Mouse (Mus musculus) liver, embryonic 15.5 days (tissue): ENCODE data around the gene Sugt1. TPM values are rescaled to one million over a fixed set of nuclear protein-coding genes. Genes with fewer than 3 reads are reported as not detected.
A peak's percentile ranks its signal among the peaks of the same experiment; 100 is the strongest.

Experiments
- ATAC-seq: fragments of 200-750 bp; cut with Nextera tagmentation; 2 replicates; pipeline ENCODE4 v1.8.0; 2017; ENCODE audit warnings: moderate number of reproducible peaks, mild to moderate bottlenecking, moderate library complexity; ENCODE audit not compliant: insufficient read depth
- H3K27ac ChIP-seq: fragments of 300-500 bp; sonication (generic); replicated peaks from 2 replicates; pipeline ENCODE4 v1.5.1; 2015; ENCODE audit warnings: mild to moderate bottlenecking, inconsistent platforms
- H3K27me3 ChIP-seq: fragments of 300-500 bp; sonication (generic); 2 replicates; pipeline ENCODE4 v1.6.1; 2015; ENCODE audit warnings: mild to moderate bottlenecking, inconsistent platforms
- H3K36me3 ChIP-seq: fragments of 300-500 bp; sonication (generic); replicated peaks from 2 replicates; pipeline ENCODE4 v1.6.1; 2015; ENCODE audit warnings: moderate library complexity, mild to moderate bottlenecking, inconsistent platforms
- H3K4me1 ChIP-seq: fragments of 300-500 bp; sonication (generic); replicated peaks from 2 replicates; pipeline ENCODE4 v1.6.1; 2015; ENCODE audit warnings: inconsistent platforms
- H3K4me2 ChIP-seq: fragments of 300-500 bp; sonication (generic); 2 replicates; pipeline ENCODE4 v1.6.1; 2015; ENCODE audit warnings: moderate library complexity, mild to moderate bottlenecking, inconsistent platforms
- H3K4me3 ChIP-seq: fragments of 300-500 bp; sonication (generic); replicated peaks from 2 replicates; pipeline ENCODE4 v1.5.1; 2015; ENCODE audit warnings: mild to moderate bottlenecking, inconsistent platforms
- H3K9ac ChIP-seq: fragments of 300-500 bp; sonication (generic); 2 replicates; pipeline ENCODE4 v1.6.1; 2015; ENCODE audit warnings: moderate library complexity, mild to moderate bottlenecking, inconsistent platforms
- H3K9me3 ChIP-seq: fragments of 300-500 bp; sonication (generic); replicated peaks from 2 replicates; pipeline ENCODE4 v1.6.1; 2016; ENCODE audit warnings: inconsistent platforms
- WGBS: fragments of 180-500 bp; shearing (Covaris S2); methylation state at CpG from one replicate; pipeline ENCODE4 v1.1.7; 2015; ENCODE audit warnings: mixed read lengths; ENCODE audit not compliant: insufficient replicate concordance; 5-methylcytosine and 5-hydroxymethylcytosine counted together
- polyA plus RNA-seq: library from polyadenylated mRNA; unstranded; fragments of >200 nt; fragmentation: Nextera tagmentation; extraction: Ambion mirVana; gene quantifications from 2 replicates; pipeline ENCODE4 v1.2.1, GENCODE M21; 2015

Gene Sugt1
- polyA plus RNA-seq, 1 experiment from 2014 or later, result 34.0 TPM

DNA sequence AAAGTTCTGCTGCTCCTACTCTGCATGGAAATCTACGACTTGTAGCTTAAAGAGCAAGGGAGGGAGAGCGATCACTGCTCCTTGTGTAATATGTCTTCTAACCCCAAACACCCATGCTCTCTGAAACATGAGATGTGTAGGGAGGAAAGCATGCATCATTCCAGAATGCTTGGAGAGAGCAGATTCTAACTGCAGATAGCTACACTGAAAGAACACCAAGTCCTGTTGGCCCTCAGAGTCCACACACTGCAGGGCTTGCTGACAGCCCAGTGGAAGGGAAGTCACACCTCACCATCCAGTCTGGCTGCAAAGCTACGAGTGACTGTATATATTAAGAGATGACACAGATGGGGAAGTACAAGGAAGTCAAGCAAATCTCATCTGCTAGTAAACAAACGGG lies 65.2 kb downstream of the Sugt1 start:
- no peak overlapping the region for H3K27ac ChIP-seq
- no peak overlapping the region for H3K4me2 ChIP-seq
- no peak overlapping the region for H3K9ac ChIP-seq
- WGBS, result 43% methylated on average over 4 of the region's 4 CpGs
- ATAC-seq, result no peak
- no peaks in the 10 kb centered on the region for H3K36me3 ChIP-seq
- no peaks in the 10 kb centered on the region for H3K4me1 ChIP-seq
- H3K27me3 ChIP-seq, result no peaks in the 10 kb centered on the region
- no peaks in the 10 kb centered on the region for H3K9me3 ChIP-seq
- no peak overlapping the region for H3K4me3 ChIP-seq

DNA sequence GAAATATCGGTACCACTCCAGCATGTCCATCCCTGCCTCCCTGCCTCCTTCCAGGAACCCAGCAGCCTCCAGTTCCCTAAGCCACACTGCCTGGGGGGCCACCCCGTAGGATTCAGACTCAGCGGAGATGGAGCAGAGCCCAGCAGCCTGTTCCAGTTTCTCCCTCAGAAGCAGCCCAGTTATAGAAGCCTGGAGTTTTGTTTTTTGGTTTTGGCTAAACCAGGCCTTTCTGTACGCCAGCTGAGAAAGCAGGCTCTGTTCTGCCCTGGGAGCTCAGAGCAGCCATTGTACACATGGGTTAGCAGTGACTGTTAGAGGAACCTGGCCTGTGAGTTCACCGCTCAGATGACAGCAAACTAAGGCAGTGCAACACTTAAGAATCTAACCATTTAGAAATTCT lies 70.8 kb downstream of the Sugt1 start:
- Histone ChIP-seq H3K36me3 (no peaks in the 10 kb centered on the region), H3K27me3 (peaks cover 7% of the 10 kb centered on the region), H3K4me1 (no peaks in the 10 kb centered on the region; the same call in 1 of the 2 replicates), H3K4me2 (no peak overlapping the region), H3K27ac (no peak overlapping the region), H3K4me3 (no peak overlapping the region), H3K9ac (no peak overlapping the region), H3K9me3 (no peaks in the 10 kb centered on the region)
- no peak for ATAC-seq
- 68% methylated on average over 5 of the region's 5 CpGs for WGBS

GRCm38 (mm10) chr14:79658748-79659508 lies 71.4 kb downstream of the Sugt1 start:
- Histone ChIP-seq H3K9me3 (no peaks in the 10 kb centered on the region), H3K4me3 (no peak overlapping the region), H3K9ac (no peak overlapping the region), H3K27me3 (peaks cover 7% of the 10 kb centered on the region), H3K4me2 (no peak overlapping the region), H3K4me1 (no peaks in the 10 kb centered on the region; the same call in 1 of the 2 replicates), H3K27ac (no peak overlapping the region), H3K36me3 (no peaks in the 10 kb centered on the region)
- 53% methylated on average over 6 of the region's 6 CpGs for whole genome bisulfite sequencing
- no peak for ATAC-seq

DNA sequence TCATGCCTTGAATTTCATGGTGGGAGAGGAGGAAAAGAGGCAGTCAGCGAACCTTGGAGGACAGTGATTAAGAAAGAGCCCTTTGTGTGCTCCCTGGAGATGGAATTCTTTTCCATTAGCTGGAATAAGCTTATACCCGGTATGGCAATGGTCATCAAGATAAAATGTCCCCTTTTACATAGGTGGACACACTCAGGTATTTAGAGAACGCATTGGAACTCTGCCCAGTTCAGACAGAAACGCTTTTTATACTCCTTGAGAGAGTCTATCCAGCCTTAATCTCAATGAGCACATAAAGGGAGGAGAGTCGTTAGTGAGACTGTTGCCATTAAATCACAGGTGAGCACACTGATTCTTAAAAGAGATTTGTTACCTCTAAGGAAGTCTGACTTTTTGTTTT lies 73.0 kb downstream of the Sugt1 start:
- Histone ChIP-seq H3K9me3 (no peaks in the 10 kb centered on the region), H3K36me3 (no peaks in the 10 kb centered on the region), H3K4me3 (no peak overlapping the region), H3K9ac (no peak overlapping the region), H3K4me2 (no peak overlapping the region), H3K27me3 (peaks cover 7% of the 10 kb centered on the region), H3K4me1 (no peaks in the 10 kb centered on the region; the same call in 1 of the 2 replicates), H3K27ac (no peak overlapping the region)
- ATAC-seq, result no peak
- WGBS, result 50% methylated on average over 5 of the region's 5 CpGs

DNA sequence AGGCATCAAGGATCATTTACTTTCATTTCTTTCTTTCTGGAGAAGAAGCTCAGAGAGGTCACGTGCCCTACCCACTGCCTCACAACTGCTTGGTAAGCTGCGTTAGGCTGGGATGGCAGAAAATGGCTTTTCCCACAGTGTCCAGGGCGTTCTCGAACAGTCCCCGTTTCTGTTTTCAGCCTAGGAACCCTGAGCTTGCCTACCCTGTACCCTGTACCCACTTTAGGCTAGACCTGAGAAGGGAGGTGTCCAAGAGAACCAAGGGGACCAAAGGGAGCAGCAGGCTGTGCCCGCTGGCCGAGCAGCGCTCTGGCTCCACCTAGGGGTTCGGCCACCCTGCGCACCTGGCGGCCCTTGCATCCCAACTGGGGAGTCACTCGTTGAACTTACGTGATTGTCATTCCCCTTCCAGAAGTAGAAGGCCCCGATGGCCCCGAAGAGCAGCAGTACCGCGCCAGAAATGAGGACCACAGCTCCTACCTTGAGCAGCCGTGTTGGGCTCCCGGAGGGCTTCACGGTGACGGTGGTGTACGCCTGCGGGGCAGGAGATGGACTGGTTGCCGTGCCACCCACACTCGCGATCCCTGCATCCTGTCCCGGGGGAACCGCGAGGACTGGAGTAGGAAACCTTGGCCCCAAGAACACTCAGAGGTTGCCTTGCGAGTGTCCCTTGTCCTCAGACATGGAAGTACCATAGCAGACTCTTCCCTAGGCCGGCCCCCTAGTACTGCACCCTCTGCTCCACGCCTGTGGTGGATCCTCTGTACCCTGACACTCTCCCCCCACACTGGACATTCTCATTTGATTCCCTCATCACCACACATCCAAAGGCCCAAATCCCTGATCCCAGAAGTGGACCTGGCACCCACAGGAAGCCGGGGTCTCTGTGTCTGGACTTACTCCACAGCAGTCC lies 73.8 kb downstream of the Sugt1 start:
- H3K4me1 ChIP-seq, result no peaks in the 10 kb centered on the region; the same call in 1 of the 2 replicates
- ATAC-seq, result no peak; the same call in 1 of the 2 replicates
- no peak overlapping the region for H3K9ac ChIP-seq
- no peaks in the 10 kb centered on the region for H3K36me3 ChIP-seq
- H3K27me3 ChIP-seq, result peaks cover 7% of the 10 kb centered on the region
- WGBS, result 10% methylated on average over 33 of the region's 33 CpGs
- H3K4me3 ChIP-seq, result no peak overlapping the region
- H3K27ac ChIP-seq, result no peak overlapping the region
- H3K4me2 ChIP-seq, result peak overlapping the region; percentile 41
- no peaks in the 10 kb centered on the region for H3K9me3 ChIP-seq

GRCm38 (mm10) chr14:79662001-79662400 lies 74.5 kb downstream of the Sugt1 start, which contains the start of gene Cnmd:
Gene Cnmd (minus strand): TSS chr14:79662170.
- no peak within 1 kb of the TSS for H3K27ac ChIP-seq
- no peak within 1 kb of the TSS for H3K4me3 ChIP-seq
- no peak for ATAC-seq
- WGBS, result 59% methylated on average over 4 of the region's 4 CpGs
- H3K36me3 ChIP-seq, result no peaks in the 10 kb centered on the region
- no peaks in the 10 kb centered on the region for H3K9me3 ChIP-seq
- H3K27me3 ChIP-seq, result peaks cover 7% of the 10 kb centered on the region
- H3K4me1 ChIP-seq, result no peaks in the 10 kb centered on the region; the same call in 1 of the 2 replicates
- peak within 1 kb of the TSS; percentile 41 for H3K4me2 ChIP-seq
- H3K9ac ChIP-seq, result no peak within 1 kb of the TSS

DNA sequence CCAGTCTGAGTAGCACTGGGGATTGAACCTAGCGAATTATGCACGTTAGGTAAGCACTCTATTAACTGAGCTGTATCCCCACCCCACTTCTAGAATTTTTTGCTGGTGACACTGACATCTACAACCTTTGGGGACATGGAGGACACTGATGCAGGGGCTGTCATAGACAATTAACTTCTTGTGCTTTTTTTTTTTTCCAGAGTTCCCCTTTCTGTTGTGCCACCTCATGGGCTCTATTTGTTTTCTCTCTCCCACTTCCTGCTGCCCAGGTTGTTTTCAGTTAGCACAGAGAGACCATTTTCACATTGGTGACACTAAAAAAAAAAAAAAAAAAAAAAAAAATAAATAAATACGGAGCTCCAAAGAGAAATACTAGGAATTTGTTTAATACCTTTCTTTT lies 83.5 kb downstream of the Sugt1 start:
- H3K27me3 ChIP-seq, result no peaks in the 10 kb centered on the region
- no peaks in the 10 kb centered on the region for H3K36me3 ChIP-seq
- no peak for ATAC-seq
- no peak overlapping the region for H3K27ac ChIP-seq
- no peak overlapping the region for H3K4me2 ChIP-seq
- H3K9ac ChIP-seq, result no peak overlapping the region
- 58% methylated on average over 3 of the region's 3 CpGs for WGBS
- H3K4me3 ChIP-seq, result no peak overlapping the region
- no peaks in the 10 kb centered on the region for H3K4me1 ChIP-seq
- H3K9me3 ChIP-seq, result no peaks in the 10 kb centered on the region

GRCm38 (mm10) chr14:79672567-79672966 lies 85.1 kb downstream of the Sugt1 start:
- Histone ChIP-seq H3K27ac (no peak overlapping the region), H3K9ac (no peak overlapping the region), H3K4me1 (no peaks in the 10 kb centered on the region), H3K36me3 (no peaks in the 10 kb centered on the region), H3K4me3 (no peak overlapping the region), H3K9me3 (no peaks in the 10 kb centered on the region), H3K4me2 (no peak overlapping the region), H3K27me3 (no peaks in the 10 kb centered on the region)
- ATAC-seq, result no peak
- WGBS, result 66% methylated on average over 5 of the region's 5 CpGs

DNA sequence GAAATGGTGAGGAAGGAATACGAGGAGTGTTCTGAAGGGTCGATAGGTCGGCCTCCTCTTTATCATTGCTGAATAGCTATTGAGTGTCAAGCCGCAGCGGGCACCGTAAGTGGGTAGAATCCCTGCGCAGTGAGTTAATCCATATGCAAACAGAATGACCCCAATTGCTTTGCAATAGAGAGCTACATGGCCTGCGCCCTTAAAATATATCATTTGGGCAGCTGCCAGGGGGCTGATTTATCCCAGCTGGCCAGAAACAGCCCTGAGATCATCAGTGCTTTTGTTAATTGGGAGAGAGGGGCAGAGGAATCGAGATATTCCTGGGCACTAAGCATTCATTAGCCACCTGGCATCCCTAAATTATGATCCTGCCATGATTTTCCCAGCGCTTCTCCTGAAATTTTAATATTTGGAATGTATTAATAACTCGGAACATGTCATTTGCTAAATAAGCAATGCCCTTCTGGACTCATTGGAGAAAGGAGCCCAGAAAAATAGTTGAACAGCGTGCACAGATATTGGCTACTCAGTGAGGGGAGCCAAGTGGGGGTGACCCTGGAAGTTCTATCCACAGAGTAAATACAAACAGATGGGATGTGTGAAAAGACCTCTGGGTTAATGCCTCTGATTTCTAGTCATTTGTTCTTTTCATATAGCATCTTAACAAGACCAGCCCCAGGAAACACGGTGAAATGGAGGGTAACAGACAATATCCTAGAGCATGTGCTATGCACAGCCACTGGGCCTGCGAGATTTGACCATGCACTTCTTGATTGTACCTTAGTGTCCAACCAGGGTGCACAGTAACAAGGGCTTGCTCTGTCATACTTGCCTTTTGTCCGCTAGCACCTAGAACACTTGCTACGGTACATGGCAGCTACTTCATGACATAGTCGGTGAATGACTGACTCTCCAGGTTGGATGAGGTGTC lies 85.9 kb downstream of the Sugt1 start:
- ATAC-seq, result no peak
- Histone ChIP-seq H3K36me3 (no peaks in the 10 kb centered on the region), H3K27ac (no peak overlapping the region), H3K9me3 (no peaks in the 10 kb centered on the region), H3K4me2 (no peak overlapping the region), H3K9ac (no peak overlapping the region), H3K4me3 (no peak overlapping the region), H3K27me3 (no peaks in the 10 kb centered on the region), H3K4me1 (no peaks in the 10 kb centered on the region)
- WGBS, result 71% methylated on average over 17 of the region's 17 CpGs

GRCm38 (mm10) chr14:79677108-79677753 lies 89.7 kb downstream of the Sugt1 start:
- no peak for ATAC-seq
- Histone ChIP-seq H3K27me3 (no peaks in the 10 kb centered on the region), H3K4me3 (no peak overlapping the region), H3K36me3 (no peaks in the 10 kb centered on the region), H3K4me2 (no peak overlapping the region), H3K27ac (no peak overlapping the region), H3K4me1 (no peaks in the 10 kb centered on the region), H3K9me3 (no peaks in the 10 kb centered on the region), H3K9ac (no peak overlapping the region)
- WGBS, result 49% methylated on average over 15 of the region's 15 CpGs
